Mouse (Mus musculus) spleen, adult 18-20 months (tissue): Measurements from ENCODE around the gene Ppfibp1.

Source experiments
- DNase-seq, 2 experiments: peaks; one replicate each; pipeline ENCODE4 v3.0.0; 2022; ENCODE audit warnings: mixed read lengths in 2 of 2

The Ppfibp1 gene

DNA sequence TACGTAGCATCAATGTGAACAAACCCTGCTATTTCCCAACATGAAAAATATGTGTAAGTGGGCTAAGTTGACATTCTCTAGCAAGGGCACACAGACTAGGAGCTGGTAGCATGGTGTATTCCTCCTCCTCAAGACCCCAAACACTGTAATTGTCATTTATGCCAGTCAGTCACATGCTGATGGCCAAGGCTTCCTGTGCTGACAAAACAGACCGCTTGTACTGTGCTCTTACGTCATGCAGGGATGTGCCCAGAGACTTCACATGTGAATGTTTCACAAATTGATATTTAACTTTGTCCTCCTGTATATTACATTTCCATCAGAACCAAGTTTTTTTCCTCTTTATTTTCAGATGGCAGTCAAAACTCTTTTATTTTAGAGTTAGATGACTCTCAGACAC is 29.1 kb downstream of the Ppfibp1 start:
- DNase-seq: no peak

DNA sequence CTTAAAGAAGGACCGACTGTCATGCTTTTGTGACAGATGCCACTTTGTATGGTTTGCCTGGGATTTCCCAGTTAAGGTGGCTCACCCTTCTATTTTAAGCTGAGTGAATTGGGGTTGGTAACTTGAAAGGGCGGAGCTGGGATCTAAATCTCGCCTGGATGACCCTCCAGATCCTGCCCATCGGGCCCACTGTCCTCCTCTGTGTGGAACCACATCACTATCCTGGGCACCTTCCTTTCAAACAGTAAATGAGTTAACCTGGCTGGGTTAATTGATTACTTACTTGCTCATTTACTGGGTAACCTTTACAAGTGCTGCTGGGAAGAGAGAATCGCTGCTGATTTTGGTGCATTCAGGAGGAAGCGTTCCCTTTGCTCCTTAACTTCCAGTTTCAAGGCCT is 30.1 kb downstream of the Ppfibp1 start:
- no peak for DNase-seq

DNA sequence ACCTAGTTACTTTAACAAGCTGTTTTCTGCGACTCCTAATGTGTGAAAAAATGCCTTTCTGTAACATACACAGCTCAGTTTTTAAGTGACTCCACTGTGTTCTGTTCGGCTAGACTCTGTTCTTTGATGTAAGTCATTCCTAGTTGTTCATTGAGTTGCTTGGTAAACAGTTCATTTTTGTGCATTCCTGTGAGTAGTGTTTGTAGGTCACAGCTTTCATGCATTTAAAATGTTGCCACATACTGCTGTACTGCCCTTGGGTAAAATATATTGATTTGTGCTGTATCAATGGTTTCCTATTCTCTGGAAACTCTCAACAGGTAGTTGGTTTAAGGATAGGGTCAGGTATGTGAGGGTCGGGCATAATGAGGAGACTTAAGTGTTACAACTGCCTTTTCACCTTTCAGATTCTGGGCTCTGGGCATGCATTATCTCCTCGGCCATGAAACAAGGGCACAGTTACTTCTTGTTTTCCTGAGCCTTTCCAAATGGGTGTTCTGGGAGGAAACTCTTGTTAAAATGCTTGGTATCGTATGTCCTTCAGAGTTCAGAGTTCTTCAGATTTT is 38.2 kb downstream of the Ppfibp1 start:
- no peak for DNase-seq

DNA sequence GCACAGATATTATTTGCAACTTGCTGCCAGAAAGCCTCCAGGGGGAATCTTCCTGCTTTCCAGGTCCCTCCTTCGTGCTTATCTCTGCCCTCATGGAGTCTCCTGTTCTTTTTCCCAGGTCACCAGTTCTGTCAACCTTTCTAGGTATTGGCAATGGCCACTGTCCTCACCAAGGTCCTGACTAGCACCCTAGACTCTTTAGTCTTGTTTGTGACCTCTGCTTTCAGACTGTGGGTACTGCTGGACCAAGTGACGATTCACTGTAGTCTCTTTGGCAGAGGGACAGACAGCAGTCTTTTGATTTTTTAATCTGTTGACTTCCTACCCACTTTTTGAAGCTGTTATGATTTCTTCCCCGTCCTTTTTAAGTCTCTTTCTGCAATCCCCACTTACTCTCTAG is 39.8 kb downstream of the Ppfibp1 start:
- no peak for DNase-seq

DNA sequence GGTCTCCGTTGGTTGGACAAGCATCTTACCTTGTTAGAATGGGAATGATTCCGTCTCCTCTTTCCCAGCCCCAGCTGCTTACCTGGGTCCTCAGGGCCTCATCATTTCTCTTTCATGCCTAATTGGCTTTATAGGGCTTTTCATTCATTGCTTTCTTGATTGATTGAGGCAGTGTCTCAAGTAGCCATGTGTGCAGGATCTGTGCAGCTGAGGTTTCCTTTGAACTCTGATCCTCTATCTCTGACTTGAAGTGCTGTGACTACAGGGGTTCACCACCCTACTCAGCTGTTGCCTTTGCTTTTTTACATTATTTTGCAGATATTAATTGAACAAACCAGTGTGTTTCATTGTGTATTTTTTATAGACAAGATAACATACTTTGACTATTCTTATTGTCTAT is 40.7 kb downstream of the Ppfibp1 start:
- no peak for DNase-seq

DNA sequence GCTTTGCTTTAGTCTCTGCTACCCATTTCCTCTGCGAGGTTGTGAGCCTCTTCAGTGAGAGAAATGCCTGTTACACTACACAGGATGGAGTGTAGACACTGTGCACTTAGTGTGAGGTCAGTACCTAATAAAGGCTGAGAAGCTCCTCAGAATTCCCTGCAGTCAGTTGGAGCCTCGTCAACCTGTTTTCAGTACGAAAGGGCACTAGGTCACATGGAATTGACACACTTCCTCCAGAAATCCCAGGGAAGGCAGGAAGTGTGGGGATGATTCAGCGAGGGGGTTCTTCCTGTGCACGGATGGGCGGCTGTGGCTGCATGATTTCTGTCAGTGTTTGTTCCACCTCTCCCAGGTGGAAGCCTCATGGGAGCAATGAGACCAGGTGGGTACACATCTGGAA is 44.8 kb downstream of the Ppfibp1 start:
- DNase-seq: no peak

DNA sequence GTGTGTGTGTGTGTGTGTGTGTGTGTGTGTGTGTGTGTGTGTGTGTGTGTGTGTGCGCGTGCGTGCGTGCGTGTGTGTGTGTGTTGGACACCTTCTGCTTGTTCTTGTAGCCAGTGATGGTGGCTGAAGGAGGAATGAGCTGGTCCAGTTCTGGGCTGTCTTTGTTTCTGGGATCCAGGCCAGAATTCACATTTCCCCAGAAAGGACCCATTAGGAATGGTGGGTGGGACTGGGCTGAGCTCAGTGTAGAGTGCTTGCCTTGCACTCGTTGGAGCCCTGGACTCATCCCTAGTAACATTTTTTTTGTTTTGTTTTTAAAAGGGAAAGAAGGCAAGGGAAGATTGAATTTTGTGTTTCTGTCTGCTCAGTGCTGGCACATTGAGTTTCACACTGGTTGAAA is 47.7 kb downstream of the Ppfibp1 start:
- DNase-seq: no peak

DNA sequence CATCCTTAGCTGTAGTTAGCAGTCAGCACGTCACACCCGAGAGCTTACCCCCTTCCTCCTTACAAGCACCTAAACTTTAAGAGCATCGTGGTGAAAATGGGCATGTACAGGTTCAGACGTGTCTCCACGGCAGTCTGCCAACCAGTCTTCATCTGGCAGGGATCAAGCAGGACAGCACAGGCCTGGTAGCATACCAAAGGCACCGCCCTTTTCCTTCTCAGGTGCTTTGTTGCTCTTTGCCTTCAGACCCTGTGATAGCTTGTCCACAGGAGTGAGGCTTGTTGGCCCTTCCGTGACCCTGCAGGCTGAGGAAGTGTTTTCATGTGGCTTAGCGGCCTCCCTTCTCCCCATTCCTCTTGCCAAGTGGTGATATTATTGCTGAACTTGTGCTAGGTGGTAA is 50.7 kb downstream of the Ppfibp1 start:
- no peak for DNase-seq

DNA sequence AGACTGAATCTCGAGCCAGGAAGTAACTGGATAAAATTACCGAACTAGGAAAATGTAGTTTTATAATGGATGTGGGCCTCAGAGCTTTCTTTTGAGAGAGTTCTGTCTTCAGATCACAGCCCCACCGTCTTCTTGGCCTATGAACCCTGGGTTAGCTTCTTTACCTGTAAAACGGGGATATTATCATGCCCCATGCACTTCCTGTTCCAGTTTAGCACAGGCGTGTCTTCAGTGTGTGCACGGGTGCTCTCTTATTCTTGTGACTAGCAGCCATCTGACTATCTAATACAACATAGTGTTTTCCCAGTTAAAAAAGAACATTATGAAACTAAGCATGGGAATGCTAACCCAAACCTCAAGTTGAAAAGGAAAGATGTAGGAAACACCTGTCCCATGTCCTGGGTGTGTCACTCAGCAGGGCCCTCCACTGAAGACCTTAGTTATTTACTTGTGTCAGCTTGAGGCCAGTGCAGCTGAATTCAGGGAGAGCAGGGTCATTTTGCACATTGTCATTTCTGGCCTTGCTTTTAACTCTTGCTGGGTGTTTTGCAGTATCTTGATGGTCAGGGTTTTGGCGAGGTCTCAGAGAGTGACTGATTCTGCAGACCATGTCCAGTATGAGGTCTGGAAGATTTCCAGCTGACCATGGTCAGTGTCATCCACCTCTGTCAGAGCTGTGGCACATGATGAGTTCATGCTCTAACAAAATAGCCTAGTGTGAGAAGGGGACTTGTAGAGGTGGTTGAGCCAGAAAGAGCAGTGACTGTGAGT is 53.4 kb downstream of the Ppfibp1 start:
- no peak for DNase-seq

DNA sequence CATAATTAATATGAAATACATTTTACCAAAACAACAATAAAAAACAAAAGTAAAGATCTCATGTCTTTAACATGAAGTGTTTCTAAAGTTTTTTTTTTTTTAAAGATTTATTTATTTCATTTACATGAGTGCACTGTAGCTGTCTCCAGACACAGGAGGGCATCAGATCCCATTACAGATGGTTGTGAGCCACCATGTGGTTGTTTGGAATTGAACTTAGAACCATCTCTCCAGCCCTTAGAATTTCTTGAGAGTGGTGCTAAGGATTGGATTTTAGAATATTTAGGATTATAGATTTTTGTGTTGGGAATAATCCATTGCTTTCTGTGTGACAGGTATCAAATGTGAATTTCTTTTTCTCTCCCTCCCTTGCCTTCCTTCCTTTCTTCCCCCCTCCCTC is 55.7 kb downstream of the Ppfibp1 start:
- DNase-seq: no peak

DNA sequence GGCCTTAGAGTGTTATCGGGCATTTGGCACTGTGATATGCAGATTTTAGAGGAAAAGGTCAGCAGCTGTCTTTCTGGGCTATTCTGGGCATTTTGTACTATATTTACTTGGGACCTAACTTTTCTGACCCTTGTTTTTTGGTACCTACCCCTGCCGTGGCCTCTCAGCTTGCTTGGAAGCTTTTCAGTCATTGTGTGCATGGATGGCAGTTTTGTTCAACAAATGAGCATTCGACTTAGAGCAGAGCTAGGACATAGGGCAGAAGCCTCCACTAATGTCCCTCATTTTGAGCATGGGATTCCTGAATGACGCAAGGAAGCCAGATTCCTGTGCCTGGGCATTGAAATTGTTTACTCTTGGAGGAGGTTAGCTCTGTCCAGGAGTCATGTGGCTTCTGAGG is 56.5 kb downstream of the Ppfibp1 start:
- DNase-seq: no peak

DNA sequence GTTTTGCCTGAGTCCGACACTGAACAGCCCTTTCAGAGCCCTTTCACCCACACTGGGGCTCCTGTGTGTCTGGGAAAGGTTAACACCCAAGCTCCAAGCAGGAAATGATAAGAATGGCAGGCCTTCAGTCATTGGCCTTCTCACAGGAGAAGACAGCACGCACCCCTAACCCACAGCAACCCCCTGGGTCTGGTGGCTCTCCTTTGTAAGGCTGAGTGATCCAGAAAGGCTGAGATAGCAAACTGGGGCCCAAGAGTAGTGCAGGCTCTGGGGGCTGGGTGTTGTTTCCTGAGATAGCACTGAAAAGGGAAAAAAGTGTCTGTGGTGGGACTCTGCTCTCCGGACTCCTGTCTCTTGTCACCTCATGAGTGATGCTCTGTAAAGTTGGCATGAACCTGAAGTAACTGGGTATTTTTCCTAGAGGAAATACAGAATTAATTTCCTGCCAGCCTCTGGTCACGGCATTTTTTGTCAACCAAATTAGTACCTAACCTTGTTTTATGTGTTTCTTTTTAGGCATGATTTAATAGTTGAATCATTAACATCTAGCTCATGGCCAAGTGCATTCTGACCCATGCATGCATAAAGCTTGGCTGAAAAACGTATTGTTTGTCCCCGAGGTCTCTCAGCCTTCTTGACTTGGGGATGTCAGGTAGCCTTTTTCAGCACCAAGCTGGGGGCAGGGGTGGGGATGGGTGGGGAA is 58.2 kb downstream of the Ppfibp1 start:
- no peak for DNase-seq

DNA sequence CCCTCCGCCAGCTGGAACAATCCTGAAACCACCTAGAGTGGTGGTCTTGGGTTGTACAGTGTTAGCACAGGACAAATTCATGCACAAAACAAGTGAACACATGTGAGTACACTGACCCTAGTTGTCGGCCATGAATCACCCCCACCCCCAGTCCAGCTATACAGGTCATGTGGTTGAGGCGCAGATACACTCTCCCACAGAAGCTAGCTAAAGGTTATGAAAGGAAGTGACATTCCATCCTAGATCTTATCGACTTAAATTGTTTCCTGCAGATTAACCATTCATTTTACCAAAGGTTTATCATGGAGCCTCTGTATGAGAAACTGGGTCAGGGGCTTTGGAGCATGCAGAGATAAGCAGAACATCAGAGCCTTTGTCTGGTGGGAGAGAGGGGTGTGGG is 58.9 kb downstream of the Ppfibp1 start:
- no peak for DNase-seq

DNA sequence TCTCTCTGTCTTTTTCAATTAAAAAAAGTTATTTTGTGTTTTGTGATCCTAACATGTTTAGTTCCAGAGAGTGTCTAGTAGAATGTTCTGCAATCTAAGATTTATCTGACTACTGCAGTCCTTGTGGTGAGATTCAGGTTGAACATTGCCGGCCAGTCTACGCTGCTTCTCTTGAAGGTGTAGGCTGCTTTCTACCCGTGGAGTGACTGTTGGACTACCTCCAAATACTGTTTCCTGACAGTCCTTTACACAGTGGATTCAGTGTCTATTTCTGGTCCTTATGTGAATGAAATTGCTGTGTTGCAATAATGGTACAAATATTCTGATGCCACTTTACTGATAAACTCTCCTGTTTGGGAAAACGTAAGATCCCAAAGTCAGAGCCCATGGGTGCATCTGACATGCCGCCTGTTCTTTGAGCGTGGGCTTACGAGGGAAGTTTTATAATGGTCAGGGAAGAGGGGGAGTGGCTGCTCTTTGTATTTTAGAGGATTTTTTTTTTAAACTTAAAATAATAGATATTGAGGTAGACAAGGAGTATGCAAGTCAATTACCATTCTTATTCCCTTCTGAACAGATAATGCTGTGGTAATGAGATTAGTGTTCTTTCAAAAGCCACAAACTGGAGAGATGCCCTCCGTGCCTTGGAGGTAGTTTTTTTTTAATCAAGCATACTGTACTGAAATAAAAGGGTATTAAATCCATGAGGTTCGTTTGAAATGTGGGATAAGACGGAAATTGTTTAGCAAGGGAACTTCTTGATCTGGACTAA is 61.6 kb downstream of the Ppfibp1 start:
- no peak for DNase-seq

DNA sequence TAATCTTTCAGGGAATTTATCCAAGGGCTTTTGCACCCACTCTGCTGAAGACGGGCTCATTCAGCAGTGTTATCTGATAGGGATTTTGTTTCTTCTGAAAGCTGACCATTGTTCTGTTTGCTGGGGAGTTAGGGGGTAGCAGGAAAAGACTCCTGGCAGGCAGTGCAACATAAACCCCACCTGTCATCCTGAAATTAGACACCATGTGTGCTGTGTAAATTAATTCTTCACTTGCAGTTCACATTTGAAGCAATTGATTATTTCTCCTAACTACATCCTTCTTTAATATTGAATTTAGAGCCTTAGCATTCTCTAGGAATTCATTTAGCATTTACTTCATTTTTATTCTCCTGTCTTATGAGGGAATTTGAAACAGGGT is 62.2 kb downstream of the Ppfibp1 start:
- no peak for DNase-seq

DNA sequence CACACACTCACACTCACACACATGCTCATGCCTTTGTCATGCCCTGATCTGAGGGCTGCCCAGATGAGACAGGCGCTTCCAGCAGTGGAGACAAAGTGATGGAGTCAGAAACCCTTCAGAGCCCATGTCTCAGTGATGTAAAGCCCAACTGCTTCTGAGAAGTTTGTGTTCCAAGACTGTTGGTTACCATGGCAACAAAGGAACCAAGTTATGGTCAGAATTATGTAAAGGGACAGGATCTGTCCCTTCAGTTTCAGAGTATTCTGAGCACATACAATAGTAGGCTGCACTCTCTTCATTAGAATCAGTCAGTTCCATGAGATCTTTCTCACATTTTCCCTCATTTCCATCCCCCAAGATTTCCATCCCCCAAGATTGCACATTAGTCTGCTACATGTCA is 66.0 kb downstream of the Ppfibp1 start, which contains the start of gene 1700034J05Rik:
Gene 1700034J05Rik, minus strand, starts transcription at position 165 of the 400 bp plus-strand sequence.
- DNase-seq: no peak

DNA sequence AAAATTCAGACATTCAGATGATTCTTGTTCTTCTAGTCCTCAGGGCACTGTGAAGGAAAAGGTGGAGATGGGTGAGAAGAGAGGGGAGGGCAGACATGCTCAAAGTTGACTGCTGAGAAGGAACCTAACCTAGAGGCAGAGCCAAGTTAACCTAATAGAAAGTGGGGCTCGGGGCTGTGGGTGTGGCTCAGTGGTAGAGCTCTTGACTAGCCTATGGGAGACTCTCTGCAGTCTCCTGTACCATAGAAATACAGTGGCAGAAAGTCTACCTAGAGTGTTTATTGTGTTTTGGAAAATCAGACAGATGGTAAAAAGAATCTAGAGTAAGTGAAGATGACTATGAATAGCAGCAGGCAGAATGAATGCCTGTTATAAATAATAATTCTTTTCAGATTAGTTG is 67.2 kb downstream of the Ppfibp1 start:
- DNase-seq: no peak

DNA sequence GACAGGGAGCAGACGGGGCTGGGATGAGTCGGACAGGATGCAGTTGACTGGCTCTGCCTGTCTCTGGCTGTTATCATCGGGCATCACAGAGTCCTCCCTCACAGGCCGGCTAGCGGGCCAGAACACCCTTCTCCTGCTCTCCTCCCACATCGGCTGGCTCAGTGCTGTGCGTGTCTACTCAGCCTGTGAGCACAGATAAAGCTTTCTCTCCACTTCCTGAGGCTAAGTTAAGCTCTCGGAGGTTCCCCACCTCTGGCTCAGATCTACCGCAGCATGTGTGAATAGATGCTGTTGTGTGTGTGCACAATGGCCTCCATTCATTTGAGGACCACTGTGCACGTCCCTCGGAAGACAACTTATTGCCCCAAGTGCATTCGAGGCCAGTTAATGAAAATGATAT is 67.6 kb downstream of the Ppfibp1 start:
- no peak for DNase-seq

DNA sequence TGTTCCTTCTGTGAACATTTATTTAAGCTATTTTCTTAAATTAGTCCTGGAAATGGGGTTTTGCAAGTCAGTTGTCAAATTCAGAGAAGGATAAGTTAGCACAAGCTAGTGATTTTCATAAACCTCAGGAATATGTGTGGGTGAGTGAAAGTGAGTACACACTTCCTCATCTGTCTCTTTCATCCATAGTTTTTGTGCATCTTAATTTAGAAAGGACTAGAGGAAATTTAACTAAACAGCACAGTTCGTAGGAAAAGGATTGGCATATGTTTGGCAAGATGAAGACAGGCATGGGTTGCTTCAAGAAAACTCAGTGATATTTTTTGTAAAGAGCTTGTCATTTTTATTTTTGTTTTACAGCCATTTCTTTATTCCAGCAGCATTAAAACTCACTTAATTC is 68.7 kb downstream of the Ppfibp1 start:
- no peak for DNase-seq

DNA sequence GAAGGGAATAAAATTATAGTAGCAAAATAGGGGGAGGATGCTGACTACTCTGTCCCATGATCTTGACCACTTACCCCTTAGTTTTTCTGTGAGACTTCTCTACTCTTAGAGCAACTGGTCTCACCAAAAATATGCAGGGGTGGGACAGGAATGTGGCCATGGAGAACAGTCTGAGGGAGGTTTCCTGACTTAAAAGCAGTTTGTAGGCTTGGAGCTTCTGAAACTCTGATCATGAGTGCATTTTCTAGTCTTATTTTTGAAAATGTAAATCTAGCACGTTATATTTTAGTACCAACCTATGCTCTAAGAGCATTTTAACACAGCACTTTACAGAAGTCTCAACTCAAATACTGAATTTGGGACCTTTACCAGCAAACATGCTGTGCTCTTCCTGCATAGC is 70.4 kb downstream of the Ppfibp1 start:
- no peak for DNase-seq

DNA sequence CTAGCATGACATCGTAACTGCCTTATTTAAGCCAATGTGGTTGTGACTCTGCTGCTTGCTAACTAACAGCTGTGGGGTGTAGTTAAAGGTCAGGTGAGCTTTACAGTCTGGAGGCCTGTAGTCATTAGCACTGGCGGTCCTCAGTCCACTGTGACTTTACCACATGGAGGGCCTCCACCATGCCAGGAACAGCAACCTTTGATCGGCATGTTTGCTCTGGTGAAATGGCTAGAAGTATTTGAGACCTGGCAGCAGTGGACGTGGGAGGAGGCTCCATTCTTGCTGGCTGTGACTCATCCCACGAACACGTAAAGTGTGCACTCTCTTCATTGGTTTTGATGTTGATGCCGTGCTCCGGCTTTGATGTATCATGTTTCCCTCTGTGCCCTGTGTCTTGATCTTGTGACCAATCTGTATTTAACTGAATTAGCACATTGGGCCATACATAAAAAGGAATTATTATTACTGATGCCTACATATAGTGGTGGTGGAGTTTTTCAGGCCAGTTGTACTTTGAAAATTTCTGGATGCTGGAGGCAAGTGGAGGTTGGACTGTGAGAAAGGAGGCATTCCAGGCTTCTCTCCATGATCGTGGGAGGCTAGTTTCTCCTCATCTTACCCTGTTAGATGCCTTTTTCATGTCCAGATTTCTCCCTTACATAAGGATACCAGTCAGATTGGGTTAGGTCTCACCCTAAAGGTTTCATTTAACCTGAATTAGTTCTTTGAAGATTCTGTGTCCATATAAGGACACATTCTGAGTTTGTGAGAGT is 71.8 kb downstream of the Ppfibp1 start:
- DNase-seq: no peak

DNA sequence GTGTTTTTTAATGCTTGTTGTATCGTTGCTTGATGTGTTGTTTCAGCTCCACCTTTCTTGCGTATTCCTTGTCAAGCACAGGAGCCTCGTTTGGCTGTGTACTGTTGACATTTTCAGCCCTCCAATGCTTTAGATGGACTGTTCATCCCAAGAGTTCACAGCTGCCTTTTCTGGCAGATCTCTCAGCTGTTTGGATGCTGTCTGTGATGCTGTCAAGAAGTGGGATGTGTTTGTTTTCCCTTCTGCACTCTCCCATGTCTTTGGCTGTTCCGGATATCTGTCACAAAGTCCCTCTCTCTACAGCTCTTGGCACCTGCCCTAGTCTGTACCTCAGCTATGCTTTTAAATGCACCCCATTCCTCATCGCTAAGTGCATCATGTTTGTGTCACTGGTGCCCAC is 72.7 kb downstream of the Ppfibp1 start:
- DNase-seq: no peak
